Mouse (Mus musculus) heart, postnatal 0 days (tissue): ENCODE measurements around the gene Gna11.

Source experiments
- CTCF ChIP-seq: IDR thresholded peaks from 2 replicates; pipeline ENCODE4 v1.5.1; 2016; ENCODE audit warnings: antibody characterized with exemption, control low read depth, low read depth
- EP300 ChIP-seq: IDR thresholded peaks from 2 replicates; pipeline ENCODE4 v1.6.1; 2016; ENCODE audit warnings: antibody characterized with exemption, low read depth

DNA sequence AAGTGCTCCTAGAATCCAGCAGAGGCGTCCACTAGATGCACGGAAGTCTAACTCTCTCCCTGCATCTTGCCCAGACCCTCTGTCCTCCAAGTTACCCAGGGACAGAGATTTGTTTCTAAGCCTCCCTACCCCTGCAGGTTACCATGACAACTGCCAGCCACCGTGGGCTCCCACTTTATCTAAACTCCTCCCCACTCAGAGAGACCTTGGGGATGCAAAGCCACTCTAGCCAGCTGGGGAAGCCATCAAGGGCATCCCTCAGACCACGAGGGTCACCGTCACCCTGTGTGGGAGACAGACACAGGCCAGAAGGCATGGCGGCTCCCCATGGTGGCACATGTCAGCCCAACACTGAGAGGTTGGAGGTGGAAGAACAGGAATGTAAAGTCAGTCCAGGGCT, 38.4 kb upstream of the Gna11 start:
- TF ChIP-seq CTCF, result no peak
- TF ChIP-seq EP300, result no peak
